In genomic region chr3:152668239-152668638, GRCm38 (mm10) we compare ENCODE assay signal across 8 mouse cellular contexts. TPM values are rescaled to one million over a fixed set of nuclear protein-coding genes. Genes with fewer than 3 reads are reported as not detected.
A peak's percentile ranks its signal among the peaks of the same experiment; 100 is the strongest.
DNase-seq lines count a peak whose midpoint lies in the region; ATAC-seq and TF ChIP-seq lines count a peak whose summit lies in the region.

Gene Ak5, minus strand, starts transcription at chr3:152668360.

- ATAC-seq in lung, postnatal 0 days: no peak
- peak; percentile 41; the same call in 1 of the 2 replicates for ATAC-seq in stomach, embryonic 15.5 days (ENCODE audit: insufficient read depth, low FRiP score, low read depth)

- no peak for DNase-seq in cerebellum, adult 2 months
- DNase-seq in cerebellum, postnatal 4 days (ENCODE audit: low spot score in 2 of 2): no peak
- no peak for DNase-seq in lung, postnatal 0 days (ENCODE audit: low spot score)
- DNase-seq in lung, adult 18-20 months: no peak
- DNase-seq in limb, embryonic 10.5 days (ENCODE audit: low spot score): no peak
- DNase-seq in spleen, postnatal 14 days (ENCODE audit: low spot score in 2 of 2): no peak
- no peak for DNase-seq in cerebellum, adult 11 months

- H3K9me3 ChIP-seq in lung, postnatal 0 days (ENCODE audit: low read length): no peaks in the 10 kb centered on the region
- no peaks in the 10 kb centered on the region for H3K9me3 ChIP-seq in limb, embryonic 10.5 days (replicated peaks)
- H3K9me3 ChIP-seq in stomach, embryonic 15.5 days: no peaks in the 10 kb centered on the region

- TF ChIP-seq CTCF in cerebellum, adult 2 months (IDR thresholded peaks at IDR 0.05; ENCODE audit: borderline replicate concordance, insufficient read depth, low read depth, low read length): no peak
- TF ChIP-seq CTCF in lung, postnatal 0 days (IDR thresholded peaks at IDR 0.05): no peak

- no peaks in the 10 kb centered on the region for H3K27me3 ChIP-seq in cerebellum, adult 2 months (ENCODE audit: control insufficient read depth, insufficient read depth, low read length)
- H3K27me3 ChIP-seq in lung, postnatal 0 days (replicated peaks; ENCODE audit: insufficient read depth, low read length): peaks cover 13% of the 10 kb centered on the region
- H3K27me3 ChIP-seq in limb, embryonic 10.5 days (ENCODE audit: low read depth, poor library complexity, severe bottlenecking): peaks cover 61% of the 10 kb centered on the region
- H3K27me3 ChIP-seq in stomach, embryonic 15.5 days (replicated peaks): peaks cover 12% of the 10 kb centered on the region

- no peaks in the 10 kb centered on the region for H3K36me3 ChIP-seq in lung, postnatal 0 days (ENCODE audit: insufficient read depth, low read length)
- no peaks in the 10 kb centered on the region for H3K36me3 ChIP-seq in limb, embryonic 10.5 days
- H3K36me3 ChIP-seq in stomach, embryonic 15.5 days: no peaks in the 10 kb centered on the region

- H3K4me1 ChIP-seq in cerebellum, adult 2 months (ENCODE audit: control insufficient read depth, insufficient read depth, low read length): peaks cover 3% of the 10 kb centered on the region; the same call in 1 of the 2 replicates
- H3K4me1 ChIP-seq in lung, postnatal 0 days (ENCODE audit: insufficient read depth, low read depth, low read length): no peaks in the 10 kb centered on the region
- peaks cover 17% of the 10 kb centered on the region for H3K4me1 ChIP-seq in limb, embryonic 10.5 days
- H3K4me1 ChIP-seq in stomach, embryonic 15.5 days: peaks cover 8% of the 10 kb centered on the region

- no peak within 1 kb of the TSS for H3K9ac ChIP-seq in lung, postnatal 0 days (replicated peaks; ENCODE audit: low read depth)
- peak within 1 kb of the TSS; percentile 41; the same call in 1 of the 2 replicates for H3K9ac ChIP-seq in stomach, embryonic 15.5 days

- peak within 1 kb of the TSS; percentile 8 for H3K4me3 ChIP-seq in cerebellum, adult 2 months (replicated peaks; ENCODE audit: insufficient read depth, low read depth, low read length)
- H3K4me3 ChIP-seq in lung, postnatal 0 days (ENCODE audit: low read depth, low read length): peak within 1 kb of the TSS; percentile 37
- H3K4me3 ChIP-seq in limb, embryonic 10.5 days: peak within 1 kb of the TSS; percentile 68
- H3K4me3 ChIP-seq in stomach, embryonic 15.5 days (replicated peaks): peak within 1 kb of the TSS; percentile 53

- no peak for TF ChIP-seq POLR2A in cerebellum, adult 2 months (IDR thresholded peaks at IDR 0.05; ENCODE audit: borderline replicate concordance, insufficient read depth, low read length)

- H3K27ac ChIP-seq in cerebellum, adult 2 months (ENCODE audit: insufficient read depth, low read length): no peak within 1 kb of the TSS
- no peak within 1 kb of the TSS for H3K27ac ChIP-seq in lung, postnatal 0 days (ENCODE audit: low read length)
- H3K27ac ChIP-seq in limb, embryonic 10.5 days: peak within 1 kb of the TSS; percentile 82
- no peak within 1 kb of the TSS for H3K27ac ChIP-seq in stomach, embryonic 15.5 days

- TF ChIP-seq EP300 in lung, postnatal 0 days (IDR thresholded peaks at IDR 0.05): no peak

- WGBS in cerebellum, adult 2 months: 3% methylated on average over 5 of the region's 5 CpGs
- WGBS in lung, postnatal 0 days: 5% methylated on average over 1 of the region's 5 CpGs
- 26% methylated on average over 1 of the region's 5 CpGs for WGBS in limb, embryonic 10.5 days
- WGBS in stomach, embryonic 15.5 days: 11% methylated on average over 1 of the region's 5 CpGs

- H3K4me2 ChIP-seq in lung, postnatal 0 days (replicated peaks; ENCODE audit: low read depth, low read length): peak within 1 kb of the TSS; percentile 75
- H3K4me2 ChIP-seq in stomach, embryonic 15.5 days: peak within 1 kb of the TSS; percentile 98

RNA-seq across cellular contexts. Expression of gene Ak5, which starts in this region (rescaled TPM):
- polyA plus RNA-seq in cerebellum, adult 2 months (2012; rRNA removed): 8.1 and 9.7 TPM in 2 replicates
- 0.47 and 0.49 TPM in 2 replicates for polyA plus RNA-seq in lung, postnatal 0 days (2015; fragmentation: Nextera tagmentation; extraction: Ambion mirVana)
- polyA plus RNA-seq in limb, embryonic 10.5 days (2016; fragmentation: Nextera tagmentation; extraction: Ambion mirVana): 2.0 TPM in 2 replicates
- polyA plus RNA-seq in stomach, embryonic 15.5 days (2015; fragmentation: Nextera tagmentation; extraction: Ambion mirVana): 2.6 and 3.1 TPM in 2 replicates

Comparison
In these comparisons a context has a peak if more than half of its experiments do, and no peak if none do; other contexts are left out.
1. H3K4me3 ChIP-seq: peak in every context shown above with its lines; median percentile 68 in limb, embryonic 10.5 days; 53 in stomach, embryonic 15.5 days; 37 in lung, postnatal 0 days; 8 in cerebellum, adult 2 months.